Mouse (Mus musculus) liver, postnatal 0 days (tissue): ENCODE data around the gene Tbc1d22b. TPM values are rescaled to one million over a fixed set of nuclear protein-coding genes. Genes with fewer than 3 reads are reported as not detected.
"Not testable (repeated sequence)": the region's sequence is repeated elsewhere in the genome, so short reads cannot be mapped to it uniquely, and the experiment has no call there.

Source experiments
- ATAC-seq: fragments of 200-750 bp; cut with Nextera tagmentation; 2 replicates; pipeline ENCODE4 v1.8.0; 2017; ENCODE audit warnings: mild to moderate bottlenecking, moderate library complexity
- DNase-seq: peaks from one replicate; pipeline ENCODE4 v3.0.0-alpha.2; 2016
- H3K27ac ChIP-seq: fragments of 300-500 bp; sonication (generic); 2 replicates; pipeline ENCODE4 v1.5.1; 2014; ENCODE audit warnings: antibody characterized with exemption, moderate library complexity, mild to moderate bottlenecking, low read depth
- H3K27me3 ChIP-seq: fragments of 300-500 bp; sonication (generic); 2 replicates; pipeline ENCODE4 v1.6.1; 2014; ENCODE audit warnings: low read length, control low read depth, mixed read lengths; ENCODE audit not compliant: insufficient read depth
- H3K36me3 ChIP-seq: fragments of 300-500 bp; sonication (generic); replicated peaks from 2 replicates; pipeline ENCODE4 v1.6.1; 2014; ENCODE audit warnings: mild to moderate bottlenecking, control low read depth, low read length, moderate library complexity, mixed read lengths; ENCODE audit not compliant: insufficient read depth
- H3K4me1 ChIP-seq: fragments of 300-500 bp; sonication (generic); 2 replicates; pipeline ENCODE4 v1.6.1; 2014; ENCODE audit warnings: antibody characterized with exemption, mild to moderate bottlenecking, control low read depth; ENCODE audit not compliant: insufficient read depth
- H3K4me2 ChIP-seq: fragments of 300-500 bp; sonication (generic); 2 replicates; pipeline ENCODE4 v1.6.1; 2014; ENCODE audit warnings: low read depth, mild to moderate bottlenecking, low read length, moderate library complexity, mixed read lengths
- H3K4me3 ChIP-seq: fragments of 300-500 bp; sonication (generic); 2 replicates; pipeline ENCODE4 v1.5.1; 2014; ENCODE audit warnings: low read depth, low read length
- H3K9ac ChIP-seq: fragments of 300-500 bp; sonication (generic); replicated peaks from 2 replicates; pipeline ENCODE4 v1.6.1; 2014; ENCODE audit warnings: mild to moderate bottlenecking, moderate library complexity
- H3K9me3 ChIP-seq: fragments of 300-500 bp; sonication (generic); 2 replicates; pipeline ENCODE4 v1.6.1; 2016; ENCODE audit warnings: mild to moderate bottlenecking, control low read depth, low read length, mixed read lengths
- CTCF ChIP-seq: sonication (generic); IDR thresholded peaks from 2 replicates; pipeline ENCODE4 v1.5.1; 2016; ENCODE audit warnings: antibody characterized with exemption, low read depth
- EP300 ChIP-seq: IDR thresholded peaks from 2 replicates; pipeline ENCODE4 v1.6.1; 2016; ENCODE audit warnings: antibody characterized with exemption, low read depth, mild to moderate bottlenecking
- WGBS: fragments of 180-500 bp; shearing (Covaris S2); extraction: QIAGEN DNeasy Blood & Tissue Kit; methylation state at CpG from one replicate; pipeline ENCODE4 v1.1.7; 2014; ENCODE audit not compliant: insufficient replicate concordance; 5-methylcytosine and 5-hydroxymethylcytosine counted together
- polyA plus RNA-seq: library from polyadenylated mRNA; unstranded; fragments of >200 nt; fragmentation: Nextera tagmentation; extraction: Ambion mirVana; gene quantifications from 2 replicates; pipeline ENCODE4 v1.2.1, GENCODE M21; 2015

Tbc1d22b gene
- polyA plus RNA-seq, 1 experiment from 2014 or later = 1.9 TPM

GRCm38 (mm10) chr17:29599051-29599450, 49.5 kb downstream of the Tbc1d22b start:
- Histone ChIP-seq H3K4me2 (no peak overlapping the region), H3K4me3 (no peak overlapping the region), H3K9ac (no peak overlapping the region), H3K9me3 (no peaks in the 10 kb centered on the region), H3K27ac (no peak overlapping the region), H3K27me3 (no peaks in the 10 kb centered on the region), H3K36me3 (peaks cover 10% of the 10 kb centered on the region), H3K4me1 (no peaks in the 10 kb centered on the region)
- TF ChIP-seq EP300 (no peak), CTCF (no peak)
- 88% methylated on average over 14 of the region's 14 CpGs for WGBS
- no peak for DNase-seq
- no peak for ATAC-seq

- TF ChIP-seq CTCF (no peak), EP300 (no peak)
- 89% methylated on average over 8 of the region's 8 CpGs for WGBS
- Histone ChIP-seq H3K27me3 (no peaks in the 10 kb centered on the region), H3K36me3 (peaks cover 10% of the 10 kb centered on the region), H3K4me2 (no peak overlapping the region), H3K4me3 (no peak overlapping the region), H3K9ac (no peak overlapping the region), H3K4me1 (no peaks in the 10 kb centered on the region), H3K9me3 (no peaks in the 10 kb centered on the region), H3K27ac (no peak overlapping the region)
- DNase-seq = peak; percentile 21
- no peak for ATAC-seq
Measured at GRCm38 (mm10) chr17:29599537-29599936, 50.0 kb downstream of the Tbc1d22b start.

DNA sequence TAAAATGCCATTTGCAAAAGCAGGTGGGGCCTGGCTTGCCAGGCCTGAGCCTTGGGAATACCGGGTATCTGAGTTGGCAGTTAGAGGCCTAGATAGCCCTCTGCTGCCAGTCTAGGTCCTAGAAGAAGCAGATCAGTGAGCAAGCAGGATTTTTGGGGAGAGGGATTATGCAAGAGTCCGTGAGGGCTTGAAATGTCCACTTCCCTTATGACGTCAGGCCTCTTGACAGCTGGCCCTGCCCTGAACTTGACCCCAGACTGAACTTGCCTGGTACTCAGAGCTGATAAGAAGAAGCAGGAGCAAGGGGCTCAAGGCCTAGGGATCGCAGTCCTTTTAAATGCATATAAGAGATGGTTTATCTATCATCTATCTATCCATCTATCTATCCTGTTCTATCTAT, 51.8 kb downstream of the Tbc1d22b start:
- H3K36me3 ChIP-seq = peaks cover 17% of the 10 kb centered on the region
- 46% methylated on average over 4 of the region's 4 CpGs for WGBS

GRCm38 (mm10) chr17:29603283-29603682, 53.7 kb downstream of the Tbc1d22b start:
- H3K9me3 ChIP-seq = no peaks in the 10 kb centered on the region
- TF ChIP-seq CTCF = peak; percentile 95
- no peak for TF ChIP-seq EP300
- no peak overlapping the region for H3K27ac ChIP-seq
- WGBS = 30% methylated on average over 6 of the region's 6 CpGs
- ATAC-seq (0 out of 2 replicates have a peak, but pooled peaks have one; percentile 40), DNase-seq (peak; percentile 83)
- no peak overlapping the region for H3K9ac ChIP-seq
- no peaks in the 10 kb centered on the region for H3K4me1 ChIP-seq
- H3K36me3 ChIP-seq = peaks cover 15% of the 10 kb centered on the region
- no peaks in the 10 kb centered on the region for H3K27me3 ChIP-seq
- H3K4me3 ChIP-seq = no peak overlapping the region
- no peak overlapping the region for H3K4me2 ChIP-seq

More for the DNA sequence above, 51.8 kb downstream of the Tbc1d22b start:
- no peak overlapping the region for H3K4me2 ChIP-seq
- no peak for DNase-seq
- H3K4me1 ChIP-seq = no peaks in the 10 kb centered on the region
- no peak overlapping the region for H3K4me3 ChIP-seq
- TF ChIP-seq EP300 = no peak
- TF ChIP-seq CTCF = no peak
- H3K27me3 ChIP-seq = no peaks in the 10 kb centered on the region
- no peak overlapping the region for H3K9ac ChIP-seq
- H3K9me3 ChIP-seq = no peaks in the 10 kb centered on the region
- H3K27ac ChIP-seq = no peak overlapping the region
- no peak for ATAC-seq

- WGBS = 82% methylated on average over 5 of the region's 5 CpGs
- not testable (repeated sequence) for H3K4me3 ChIP-seq, H3K9me3 ChIP-seq, DNase-seq, H3K9ac ChIP-seq, H3K36me3 ChIP-seq, H3K27me3 ChIP-seq, ATAC-seq
- H3K27ac ChIP-seq = 0 out of 2 replicates have a peak overlapping the region, but pooled peaks have one; percentile 96
- H3K4me2 ChIP-seq = peak overlapping the region; percentile 80; the same call in 1 of the 2 replicates
- peak; percentile 11; the same call in 1 of the 2 replicates for TF ChIP-seq CTCF
- H3K4me1 ChIP-seq = peaks cover 21% of the 10 kb centered on the region
Measured at GRCm38 (mm10) chr17:29613453-29613852, 63.9 kb downstream of the Tbc1d22b start.

DNA sequence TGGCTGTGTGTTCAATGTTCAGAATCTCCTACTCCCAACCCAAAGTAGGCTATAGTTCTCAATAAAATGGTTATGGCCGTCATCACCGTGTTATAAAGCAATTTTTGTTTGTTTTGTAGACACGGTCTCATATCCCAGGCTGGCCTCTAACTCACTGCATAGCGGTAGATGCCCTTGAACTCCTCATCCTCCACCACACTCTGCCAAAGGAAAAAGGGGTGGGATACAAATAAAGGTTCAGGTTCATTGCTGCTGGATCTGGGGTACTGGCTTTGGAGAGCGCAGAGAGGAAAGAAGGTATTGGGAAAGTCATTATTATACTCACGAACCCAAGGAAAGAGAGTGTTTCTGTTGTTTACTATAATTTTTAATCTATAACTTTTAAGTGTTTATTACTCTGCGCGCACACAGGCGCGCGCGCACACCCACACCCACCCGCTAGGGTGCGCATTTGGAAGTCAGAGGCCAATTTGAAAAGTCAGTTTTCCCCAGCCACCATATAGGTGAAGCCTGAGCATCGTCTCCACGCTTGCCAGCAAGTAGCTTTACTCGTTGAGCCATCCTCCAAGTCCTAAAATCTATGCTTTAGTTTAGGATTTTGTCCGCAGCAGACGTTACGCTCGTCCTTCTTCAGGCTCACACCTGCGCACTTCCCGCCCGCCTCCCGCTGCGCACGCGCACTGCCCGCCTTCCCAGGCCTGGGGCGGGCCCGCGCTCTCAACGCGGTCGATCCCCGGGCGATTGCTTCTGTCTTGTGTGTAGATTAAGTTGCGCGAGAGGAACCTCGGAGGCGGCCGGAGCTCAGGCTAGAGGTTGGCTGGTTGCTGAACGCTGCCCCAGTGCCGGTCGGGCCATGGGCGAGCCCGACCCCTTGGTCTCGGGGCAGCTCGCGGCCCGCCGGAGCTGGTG, 64.8 kb downstream of the Tbc1d22b start, which contains the start of the genes Rnf8 and Gm28043:
Rnf8 (plus strand) TSS at position 676 of the 909 bp plus-strand sequence.
Gm28043 (plus strand) TSS at position 762 of the 909 bp plus-strand sequence.
- Histone ChIP-seq H3K9ac (peak within 1 kb of the TSS; percentile 99), H3K4me1 (peaks cover 21% of the 10 kb centered on the region), H3K4me3 (peak within 1 kb of the TSS; percentile 99), H3K36me3 (0 out of 2 replicates have a peak, but pooled peaks cover 2% of the 10 kb centered on the region), H3K27ac (peak within 1 kb of the TSS; percentile 96), H3K9me3 (no peaks in the 10 kb centered on the region), H3K27me3 (no peaks in the 10 kb centered on the region), H3K4me2 (peak within 1 kb of the TSS; percentile 80)
- TF ChIP-seq EP300 (no peak), CTCF (peak; percentile 72)
- DNase-seq (peak; percentile 96), ATAC-seq (peak; percentile 97)
- 1% methylated on average over 49 of the region's 52 CpGs for WGBS
